Mouse (Mus musculus) adrenal gland (tissue): ENCODE measurements at regions not wholly inside any gene's neighbourhood (a gene's known extent, or its start where the extent isn't known, plus 50 kb on each side); places are given as distances from the start of the nearest gene placed in this dataset.

Source experiments
- intact Hi-C: fragments of 180-260 bp; cut with DNase I; formaldehyde crosslinking; loops from one replicate; pipeline ENCODE4 v1.15.1; 2025

- intact Hi-C loops: no loop called here
These were observed 75.7 kb downstream of the Ankrd16 start for GRCm38 (mm10) chr2:11853210-11853973.

- intact Hi-C loops: no loop called here
These were observed 92.3 kb downstream of the Ankrd16 start for GRCm38 (mm10) chr2:11869983-11870382.

GRCm38 (mm10) chr2:11880005-11880404 is 102.3 kb downstream of the Ankrd16 start:
- intact Hi-C loops: no loop called here

GRCm38 (mm10) chr2:11894792-11895568 is 117.3 kb downstream of the Ankrd16 start:
- intact Hi-C loops: no loop called here

GRCm38 (mm10) chr2:11899698-11900660 is 122.3 kb downstream of the Ankrd16 start:
- intact Hi-C loops: no loop called here

- intact Hi-C loops: no loop called here
These were observed 137.1 kb downstream of the Ankrd16 start for GRCm38 (mm10) chr2:11914782-11915181.

- intact Hi-C loops: no loop called here
These were observed 139.7 kb downstream of the Ankrd16 start for GRCm38 (mm10) chr2:11917373-11917772.

GRCm38 (mm10) chr2:11918070-11918469 is 140.4 kb downstream of the Ankrd16 start:
- intact Hi-C loops: no loop called here

GRCm38 (mm10) chr2:11960777-11961176 is 183.1 kb downstream of the Ankrd16 start:
- intact Hi-C loops: no loop called here

GRCm38 (mm10) chr2:11965374-11965773 is 187.7 kb downstream of the Ankrd16 start:
- intact Hi-C loops: no loop called here

- intact Hi-C loops: no loop called here
These were observed 189.3 kb downstream of the Ankrd16 start for GRCm38 (mm10) chr2:11967001-11967400.

GRCm38 (mm10) chr2:11971972-11972371 is 194.3 kb downstream of the Ankrd16 start:
- intact Hi-C loops: no loop called here

GRCm38 (mm10) chr2:12001938-12002899 is 224.5 kb downstream of the Ankrd16 start:
- intact Hi-C loops: loop anchor here (2.0 kb wide), 2 partner anchors 299 to 387 kb away; partner anchors contain the start of gene Itga8

GRCm38 (mm10) chr2:12004330-12004729 is 226.7 kb downstream of the Ankrd16 start:
- intact Hi-C loops: no loop called here

GRCm38 (mm10) chr2:12007201-12007600 is 229.5 kb downstream of the Ankrd16 start:
- intact Hi-C loops: no loop called here

GRCm38 (mm10) chr2:12011441-12011840 is 233.8 kb downstream of the Ankrd16 start:
- intact Hi-C loops: no loop called here

GRCm38 (mm10) chr2:12019607-12020006 is 241.9 kb downstream of the Ankrd16 start:
- intact Hi-C loops: no loop called here

- intact Hi-C loops: no loop called here
These were observed 245.9 kb downstream of the Ankrd16 start for GRCm38 (mm10) chr2:12023402-12024111.

- intact Hi-C loops: no loop called here
These were observed 248.5 kb downstream of the Ankrd16 start for GRCm38 (mm10) chr2:12026220-12026619.
